Mouse (Mus musculus) kidney, adult 2 months (tissue): ENCODE measurements around the gene Tmem121. TPM values are rescaled to one million over a fixed set of nuclear protein-coding genes. Genes with fewer than 3 reads are reported as not detected.

Experiments used
- DNase-seq: peaks from one replicate; pipeline ENCODE4 v3.0.0; 2021
- H3K27ac ChIP-seq: fragments of 200-500 bp; 2 replicates; pipeline ENCODE4 v1.5.1; 2012; ENCODE audit warnings: low read depth, low read length, control low read depth, inconsistent platforms; ENCODE audit not compliant: insufficient read depth
- H3K27me3 ChIP-seq: fragments of 200-500 bp; replicated peaks from 2 replicates; pipeline ENCODE4 v1.6.1; 2012; ENCODE audit warnings: mild to moderate bottlenecking, moderate library complexity, low read length, inconsistent platforms; ENCODE audit not compliant: control insufficient read depth, insufficient read depth
- H3K36me3 ChIP-seq: fragments of 200-500 bp; 2 replicates; pipeline ENCODE4 v1.6.1; 2012; ENCODE audit warnings: mild to moderate bottlenecking, moderate library complexity, low read length, inconsistent platforms; ENCODE audit not compliant: control insufficient read depth, insufficient read depth
- H3K4me1 ChIP-seq: fragments of 200-500 bp; 2 replicates; pipeline ENCODE4 v1.6.1; 2011; ENCODE audit warnings: low read length; ENCODE audit not compliant: control insufficient read depth, insufficient read depth
- H3K4me3 ChIP-seq: fragments of 200-500 bp; 2 replicates; pipeline ENCODE4 v1.5.1; 2011; ENCODE audit warnings: mild to moderate bottlenecking, low read depth, low read length, control low read depth; ENCODE audit not compliant: insufficient read depth
- CTCF ChIP-seq: fragments of 200-500 bp; conservative IDR thresholded peaks from 2 replicates; pipeline ENCODE4 v1.5.1; 2011; ENCODE audit warnings: low read depth, mild to moderate bottlenecking, control low read depth, low read length, moderate library complexity, mixed read lengths; ENCODE audit not compliant: insufficient read depth, insufficient read length
- POLR2A ChIP-seq: fragments of 200-500 bp; IDR thresholded peaks from one replicate; pipeline ENCODE4 v1.6.1; 2011; ENCODE audit warnings: low read depth, low read length, control low read depth
- WGBS: fragments of 180-500 bp; shearing (Covaris S2); methylation state at CpG from one replicate; pipeline ENCODE4 v1.1.7; 2018; 5-methylcytosine and 5-hydroxymethylcytosine counted together
- polyA plus RNA-seq: library from polyadenylated mRNA; depleted of rRNA; stranded (reverse); fragments of >200 nt; gene quantifications from 2 replicates; pipeline ENCODE4 v1.2.3, GENCODE M21; 2012

Gene Tmem121
- polyA plus RNA-seq, 1 experiment, result 0.27 TPM

GRCm38 (mm10) chr12:113201301-113201700, 15.6 kb downstream of the Tmem121 start:
- H3K4me1 ChIP-seq, result no peaks in the 10 kb centered on the region
- no peak overlapping the region for H3K4me3 ChIP-seq
- 96% methylated on average over 4 of the region's 4 CpGs for whole genome bisulfite sequencing
- no peaks in the 10 kb centered on the region for H3K27me3 ChIP-seq
- H3K27ac ChIP-seq, result no peak overlapping the region
- no peak for TF ChIP-seq POLR2A
- no peak for TF ChIP-seq CTCF
- H3K36me3 ChIP-seq, result no peaks in the 10 kb centered on the region
- no peak for DNase-seq

- DNase-seq, result no peak
- no peaks in the 10 kb centered on the region for H3K4me1 ChIP-seq
- no peak for TF ChIP-seq POLR2A
- no peak for TF ChIP-seq CTCF
- H3K27me3 ChIP-seq, result no peaks in the 10 kb centered on the region
- no peaks in the 10 kb centered on the region for H3K36me3 ChIP-seq
- no peak overlapping the region for H3K27ac ChIP-seq
- H3K4me3 ChIP-seq, result no peak overlapping the region
Observed at GRCm38 (mm10) chr12:113202008-113202407, 16.3 kb downstream of the Tmem121 start.

DNA sequence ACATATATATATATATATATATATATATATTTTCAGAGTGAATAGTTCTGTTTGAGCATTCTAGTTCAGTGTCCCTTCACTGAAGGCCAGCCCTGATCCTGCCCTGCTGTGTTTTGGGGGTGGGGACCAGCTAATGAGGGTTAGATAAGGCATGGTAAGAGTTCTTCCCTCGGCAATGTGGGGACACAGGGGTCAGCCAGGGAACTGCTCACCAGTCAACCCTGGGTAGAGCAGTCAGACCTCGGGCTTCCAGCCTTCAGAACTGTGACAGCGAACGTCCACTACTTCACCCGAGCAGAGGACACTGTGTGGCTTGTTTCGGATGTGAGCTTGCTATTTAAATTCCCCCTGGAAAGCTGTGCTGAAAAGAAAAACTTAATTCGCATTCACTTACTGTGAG, 17.8 kb downstream of the Tmem121 start:
- Histone ChIP-seq H3K27ac (no peak overlapping the region), H3K27me3 (no peaks in the 10 kb centered on the region), H3K4me1 (no peaks in the 10 kb centered on the region), H3K36me3 (no peaks in the 10 kb centered on the region), H3K4me3 (no peak overlapping the region)
- 75% methylated on average over 7 of the region's 7 CpGs for WGBS
- DNase-seq, result no peak
- TF ChIP-seq POLR2A (no peak), CTCF (no peak)

- no peak for DNase-seq
- TF ChIP-seq POLR2A, result no peak
- TF ChIP-seq CTCF, result no peak; the same call in 1 of the 2 replicates
- no peak overlapping the region for H3K4me3 ChIP-seq
- no peak overlapping the region for H3K27ac ChIP-seq
- H3K27me3 ChIP-seq, result no peaks in the 10 kb centered on the region
- 85% methylated on average over 7 of the region's 7 CpGs for WGBS
- H3K36me3 ChIP-seq, result no peaks in the 10 kb centered on the region
- no peaks in the 10 kb centered on the region for H3K4me1 ChIP-seq
Observed at GRCm38 (mm10) chr12:113205251-113205942, 19.7 kb downstream of the Tmem121 start.

DNA sequence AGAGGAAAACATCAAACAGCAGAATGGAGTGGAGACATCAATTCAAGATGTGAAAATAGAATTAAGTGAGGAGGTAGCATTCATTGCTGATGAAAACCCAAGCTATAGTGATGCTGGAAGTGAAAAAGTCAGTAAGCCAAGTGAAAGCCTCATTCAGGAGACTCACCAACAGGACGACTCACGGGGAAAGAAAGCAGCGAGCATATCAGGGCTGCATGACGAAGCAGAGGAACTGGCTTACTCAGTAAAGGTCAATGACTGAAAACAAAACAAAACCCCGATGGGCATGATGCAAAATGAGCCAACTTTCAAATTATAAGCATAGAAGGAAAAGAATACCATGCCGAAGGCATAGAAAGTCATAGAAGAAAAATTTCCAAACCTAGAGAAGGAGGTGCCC, 22.0 kb downstream of the Tmem121 start:
- Histone ChIP-seq H3K4me1 (no peaks in the 10 kb centered on the region), H3K4me3 (no peak overlapping the region), H3K36me3 (no peaks in the 10 kb centered on the region), H3K27ac (no peak overlapping the region), H3K27me3 (no peaks in the 10 kb centered on the region)
- TF ChIP-seq POLR2A, result no peak
- TF ChIP-seq CTCF, result no peak
- WGBS, result 75% methylated on average over 6 of the region's 6 CpGs
- DNase-seq, result no peak

DNA sequence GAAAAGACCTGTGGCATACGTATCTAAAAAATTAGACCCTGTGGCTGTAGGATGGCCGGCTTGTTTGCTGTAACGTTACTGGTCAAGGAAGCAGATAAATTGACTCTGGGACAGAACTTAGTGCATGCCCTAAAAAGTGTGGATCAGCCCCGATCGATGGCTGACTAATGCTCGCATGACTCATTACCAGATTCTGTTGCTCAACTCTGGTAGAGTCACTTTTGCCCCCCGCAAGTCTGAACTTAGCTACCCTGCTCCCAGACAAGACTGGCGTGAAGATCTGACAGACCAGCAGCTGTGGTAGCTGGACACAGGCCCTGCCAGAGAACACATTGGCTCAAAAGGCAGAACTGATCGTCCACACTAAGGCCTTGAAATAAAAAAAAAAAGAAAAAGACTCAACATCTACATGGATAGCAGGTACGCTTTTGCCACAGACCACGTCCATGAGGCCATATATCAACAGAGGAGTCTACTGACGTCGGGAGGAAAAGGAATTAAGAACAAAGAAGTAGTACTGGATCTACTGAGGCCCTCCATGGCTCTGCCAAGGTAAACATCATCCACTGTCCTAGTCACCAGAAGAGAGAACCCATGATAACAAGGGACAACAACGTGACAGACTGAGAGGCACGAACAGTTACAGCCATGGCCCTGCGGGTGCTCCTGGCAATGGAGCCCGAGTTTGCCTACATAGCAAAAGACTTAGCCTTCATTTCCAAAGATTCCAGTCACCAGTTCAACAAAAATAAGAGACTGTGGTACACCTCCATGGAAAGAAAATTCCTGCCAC, 25.1 kb downstream of the Tmem121 start:
- WGBS, result 81% methylated on average over 17 of the region's 17 CpGs
- H3K36me3 ChIP-seq, result no peaks in the 10 kb centered on the region
- H3K27ac ChIP-seq, result no peak overlapping the region
- no peaks in the 10 kb centered on the region for H3K27me3 ChIP-seq
- TF ChIP-seq POLR2A (no peak), CTCF (no peak)
- no peaks in the 10 kb centered on the region for H3K4me1 ChIP-seq
- H3K4me3 ChIP-seq, result no peak overlapping the region
- DNase-seq, result no peak

DNA sequence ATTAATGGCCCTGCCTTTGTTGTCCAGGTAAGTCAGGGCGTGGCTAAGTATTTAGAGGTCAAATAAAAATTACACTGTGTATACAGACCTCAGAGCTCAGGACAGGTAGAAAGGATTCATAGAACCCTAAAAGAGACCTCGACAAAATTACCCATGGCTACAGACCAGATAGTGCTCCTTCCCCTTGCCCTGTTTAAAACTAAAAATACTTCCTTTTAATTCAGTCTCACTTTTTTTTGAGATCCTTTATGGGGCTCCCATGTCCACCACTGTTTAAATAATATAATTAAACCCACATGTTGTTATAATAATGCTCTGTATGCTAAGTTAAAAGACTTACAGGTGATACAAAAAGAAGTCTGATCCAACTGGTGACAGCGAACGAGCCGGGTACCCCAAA, 26.0 kb downstream of the Tmem121 start:
- Histone ChIP-seq H3K36me3 (no peaks in the 10 kb centered on the region), H3K4me3 (no peak overlapping the region), H3K27ac (no peak overlapping the region), H3K4me1 (no peaks in the 10 kb centered on the region), H3K27me3 (no peaks in the 10 kb centered on the region)
- 88% methylated on average over 5 of the region's 5 CpGs for WGBS
- DNase-seq, result no peak
- TF ChIP-seq POLR2A (no peak), CTCF (no peak)
